Mouse (Mus musculus) left cerebral cortex, adult 9 months (tissue): ENCODE data around the gene Cacfd1.

ENCODE experiments used
- DNase-seq, 2 experiments: peaks; one replicate each; pipeline ENCODE4 v3.0.0; 2022; ENCODE audit warnings: low spot score in 2 of 2

Gene Cacfd1

DNA sequence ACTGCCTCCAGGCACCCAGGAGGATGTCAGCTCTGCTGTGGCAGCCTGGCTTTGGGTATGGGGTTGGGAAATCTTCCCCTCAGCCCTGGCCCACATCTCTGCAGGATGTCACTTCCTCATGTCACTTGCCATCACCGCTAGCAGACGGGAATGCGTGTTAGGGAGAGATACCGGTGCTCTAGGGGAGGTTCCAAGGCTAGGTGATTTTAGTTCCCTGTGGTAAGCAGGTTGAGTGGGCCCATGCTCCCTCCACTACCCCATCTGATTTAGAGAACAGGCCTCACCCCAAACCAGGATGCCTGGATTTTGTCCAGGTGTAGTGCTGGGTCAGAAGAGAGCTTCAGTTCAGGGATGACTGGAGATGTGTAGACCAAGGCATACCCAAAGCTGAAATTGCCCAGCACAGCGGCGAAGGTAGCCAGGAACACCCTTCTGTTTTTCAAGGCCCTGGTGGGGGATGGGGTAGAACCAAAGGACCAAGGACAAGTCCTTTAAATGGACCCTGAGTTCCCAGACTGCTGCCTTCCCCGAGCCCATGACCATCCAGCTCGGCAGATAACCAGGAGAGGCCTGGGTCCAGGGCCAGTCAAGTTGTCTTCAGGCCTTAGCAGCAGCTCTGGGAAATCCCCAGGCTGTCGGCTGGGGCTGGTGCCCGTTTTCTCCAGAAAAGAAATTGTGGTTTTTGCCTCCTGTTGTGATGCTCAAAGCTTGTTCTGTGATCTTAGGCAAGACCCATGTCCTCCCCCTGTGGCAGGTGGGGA, 17.3 kb downstream of the Cacfd1 start:
- DNase-seq = no peak

DNA sequence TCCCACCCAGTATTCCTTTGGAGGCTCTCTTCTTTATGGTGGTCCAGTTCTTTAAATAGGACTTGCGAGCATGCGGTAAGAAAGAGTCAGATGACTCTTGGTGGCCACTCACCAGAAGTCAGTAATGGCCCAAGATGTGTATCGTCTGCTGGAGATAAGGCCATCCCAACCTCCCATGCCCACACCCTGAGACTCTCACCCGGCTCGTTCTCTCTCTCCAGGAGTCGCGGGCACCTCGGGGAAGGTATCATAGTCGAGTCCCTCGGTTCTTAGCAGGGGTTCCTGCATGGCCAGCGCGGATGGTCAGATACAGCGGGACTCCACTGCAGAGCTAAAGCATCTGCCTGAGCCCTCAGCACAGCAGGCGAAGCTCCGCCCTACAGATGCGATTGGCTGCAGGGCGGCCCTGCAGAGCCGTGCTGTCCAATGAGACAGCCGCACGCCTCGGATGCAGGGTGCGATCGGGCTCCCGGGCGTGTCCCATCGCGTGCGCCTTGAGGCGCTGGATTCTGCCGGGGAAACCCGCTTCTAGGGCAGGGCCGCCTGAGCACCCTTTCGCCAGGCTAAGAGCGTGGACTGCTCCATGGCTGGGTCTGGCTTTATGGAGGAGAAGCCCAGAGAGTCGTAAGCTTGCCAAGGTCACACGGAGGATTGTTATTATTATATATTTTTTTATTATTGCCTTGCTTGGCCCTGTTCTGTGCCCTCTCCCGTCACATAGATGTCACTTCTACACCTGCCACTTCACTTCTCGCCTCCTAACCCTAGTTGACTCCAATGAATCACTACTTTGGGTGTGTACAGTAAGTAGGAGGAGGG, 18.1 kb downstream of the Cacfd1 start, which contains the start of gene Slc2a6:
Gene Slc2a6 (minus strand): TSS at position 381 of the 819 bp plus-strand sequence.
- DNase-seq = peak; percentile 83 to 92

DNA sequence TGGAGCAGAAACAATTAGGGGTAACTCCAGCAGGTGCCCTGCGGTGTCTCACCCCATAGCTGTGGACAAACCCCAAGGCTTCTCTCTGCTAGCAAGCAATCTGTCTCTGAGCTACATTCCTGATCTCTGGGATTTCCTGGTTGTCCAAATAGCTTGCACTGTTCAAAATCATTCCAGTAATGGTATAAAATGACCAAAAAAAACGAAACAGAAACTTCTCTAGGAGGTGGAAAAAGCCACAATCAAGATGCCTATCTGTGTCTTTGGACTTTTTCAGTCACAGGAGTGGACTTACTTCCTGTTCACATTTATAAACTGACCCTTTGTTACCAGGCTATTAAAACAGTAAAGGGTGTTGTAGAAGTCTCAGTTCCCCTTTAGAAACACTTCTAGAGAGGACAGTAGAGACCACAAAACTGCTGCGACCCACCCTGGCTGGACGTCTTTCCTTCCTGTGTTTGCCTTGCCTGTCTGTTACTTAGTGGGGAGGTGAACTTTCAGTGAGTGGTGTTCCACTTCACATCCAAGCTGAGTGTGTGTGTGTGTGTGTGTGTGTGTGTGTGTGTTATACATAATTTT, 18.8 kb downstream of the Cacfd1 start:
- no peak for DNase-seq

DNA sequence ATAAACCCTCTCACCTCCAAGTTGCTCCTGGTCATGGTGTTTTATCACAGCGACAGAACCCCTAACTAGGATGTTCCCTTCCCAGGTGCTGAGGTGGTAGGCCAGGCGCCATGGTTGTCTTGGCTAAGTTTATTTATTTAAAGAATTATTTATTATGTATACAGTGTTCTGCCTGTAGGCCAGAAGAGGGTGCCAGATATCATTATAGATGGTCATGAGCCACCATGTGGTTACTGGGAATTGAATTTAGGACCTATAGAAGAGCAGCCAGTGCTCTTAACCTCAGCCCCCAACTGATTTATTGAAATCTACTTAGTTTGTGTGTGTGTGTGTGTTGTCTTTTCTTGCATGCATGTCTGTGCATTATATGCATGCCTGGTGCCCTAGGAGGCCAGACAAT, 22.6 kb downstream of the Cacfd1 start:
- no peak for DNase-seq

DNA sequence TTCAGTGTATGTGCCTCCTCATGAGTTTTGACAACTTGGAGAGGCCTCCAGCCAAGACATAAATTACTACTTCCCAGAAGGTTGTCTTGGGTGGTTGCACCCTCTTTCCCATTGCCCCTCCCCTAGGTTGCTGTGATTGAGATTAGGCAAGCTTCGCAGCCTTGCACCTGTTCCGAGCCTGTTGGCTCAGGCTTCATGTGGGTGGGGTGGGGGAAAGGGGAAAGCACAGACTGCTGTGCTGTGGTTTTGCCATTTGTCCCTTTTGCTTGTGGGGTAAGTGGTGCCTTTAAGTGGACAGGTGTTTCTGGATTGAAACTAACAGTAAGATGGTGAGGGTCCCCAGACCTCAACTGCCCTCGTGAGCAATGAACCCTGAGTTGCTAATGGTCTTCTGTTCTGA, 26.3 kb downstream of the Cacfd1 start:
- no peak for DNase-seq

DNA sequence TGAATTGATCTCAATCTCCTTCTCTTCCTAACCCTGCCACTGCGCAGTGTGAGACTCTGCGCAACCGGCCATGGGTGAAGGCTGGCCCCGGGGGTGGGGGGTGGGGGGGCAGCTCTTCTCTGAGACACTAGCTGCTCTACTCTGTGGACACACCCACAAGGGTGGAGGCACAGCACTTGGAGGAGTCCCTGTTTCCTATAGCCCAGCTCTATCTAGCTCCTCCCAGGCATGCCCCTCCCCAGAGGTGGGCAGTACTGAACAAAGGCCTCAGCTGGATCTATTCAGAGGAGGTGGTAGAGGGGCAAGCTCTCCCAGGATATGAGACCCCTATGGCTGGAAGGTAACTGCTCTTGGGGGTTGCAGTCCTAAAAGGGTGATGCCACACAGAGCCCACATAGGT, 27.3 kb downstream of the Cacfd1 start:
- no peak for DNase-seq

DNA sequence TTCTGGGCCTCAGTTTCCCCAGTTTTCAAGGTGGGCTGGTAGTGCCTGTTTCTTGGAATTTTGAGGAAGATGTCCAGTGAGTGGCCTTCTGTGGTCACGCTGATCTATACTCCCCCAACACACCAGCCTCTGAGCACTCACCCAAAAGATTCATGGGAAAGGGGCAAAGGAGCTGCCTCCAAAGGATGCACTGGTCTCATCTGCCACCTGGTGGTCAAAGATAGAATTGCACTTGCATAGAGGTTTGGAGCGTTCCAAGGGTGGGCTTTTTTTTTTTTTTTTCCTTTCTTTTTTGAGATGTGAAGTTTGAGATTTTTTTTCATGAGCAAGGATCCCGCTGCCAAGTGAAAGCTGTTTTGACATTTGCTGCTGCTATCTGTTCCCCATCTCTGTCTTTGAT, 28.9 kb downstream of the Cacfd1 start:
- DNase-seq = peak in 1 of 2 experiments; percentile 82

DNA sequence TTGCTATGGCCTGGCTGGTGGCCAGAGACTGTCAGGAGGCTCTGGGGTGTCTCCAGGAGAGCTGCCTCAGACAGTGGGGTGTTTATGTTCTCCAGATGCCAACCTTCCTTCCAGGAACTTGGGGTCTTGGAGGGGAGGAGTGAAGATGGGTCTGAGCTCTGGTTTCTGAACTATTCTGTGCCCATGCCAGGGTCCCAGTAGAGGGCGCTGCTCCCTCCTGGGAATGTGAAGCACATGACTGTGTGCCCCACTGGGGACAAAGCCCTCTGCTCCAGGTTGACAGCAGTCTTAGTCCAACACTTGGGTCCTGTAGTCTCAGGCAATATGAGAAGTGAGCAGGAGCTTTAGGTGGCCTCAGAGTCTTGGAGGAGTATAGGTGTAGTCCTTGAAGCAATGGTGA, 29.6 kb downstream of the Cacfd1 start:
- no peak for DNase-seq

DNA sequence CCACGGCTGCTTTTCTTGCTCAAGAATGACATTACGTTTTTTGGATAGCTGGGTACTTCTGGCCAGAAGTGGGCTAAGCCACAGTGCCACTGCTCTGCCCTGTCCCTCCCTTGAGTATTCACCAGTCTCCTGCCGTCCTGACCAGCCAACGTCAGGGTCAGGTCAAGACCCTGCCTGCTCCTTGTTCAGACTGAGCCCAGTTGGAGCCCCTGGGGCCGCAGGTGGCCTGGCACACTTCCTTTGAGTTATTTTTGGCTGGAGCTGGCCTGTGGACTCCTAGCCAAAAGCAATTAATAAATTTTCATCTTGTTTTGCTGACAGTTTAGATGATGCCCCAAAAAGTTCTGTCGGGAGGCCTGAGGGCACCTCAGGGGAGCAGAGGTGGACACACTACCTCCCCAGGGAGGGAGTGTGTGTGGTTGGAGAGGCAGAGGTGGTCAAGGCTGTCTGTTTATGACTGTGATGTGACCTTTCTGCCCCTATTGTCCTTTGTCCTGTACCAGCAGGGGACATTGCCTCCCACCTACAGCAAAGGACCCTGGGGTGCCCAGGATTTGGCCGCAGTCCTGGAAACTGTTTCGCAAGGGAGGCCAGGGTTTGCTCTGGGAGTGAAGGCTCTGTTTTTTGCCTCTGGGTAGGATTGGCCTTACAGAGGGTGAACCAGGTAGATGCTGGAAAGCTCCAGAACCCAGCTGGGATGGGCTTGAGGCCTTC, 32.6 kb downstream of the Cacfd1 start:
- no peak for DNase-seq

DNA sequence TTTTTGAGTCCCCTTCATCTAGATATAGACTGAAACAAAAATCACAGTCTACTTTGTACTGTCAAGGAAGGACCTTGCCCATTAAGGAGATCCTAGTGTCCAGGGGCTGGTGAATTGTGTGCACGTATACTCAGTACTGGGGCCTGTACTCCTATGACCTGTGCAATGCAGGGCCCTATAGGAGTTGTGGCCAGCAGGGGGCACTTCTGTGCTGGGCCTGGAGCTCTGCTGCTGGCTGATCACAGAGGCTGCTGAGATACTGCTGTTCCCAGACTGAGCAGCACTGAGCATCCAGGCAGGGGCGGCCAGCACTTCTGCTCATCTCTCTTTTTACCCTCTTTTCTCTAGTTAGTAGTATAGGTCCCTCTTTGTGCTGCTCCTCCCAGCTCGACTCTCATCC, 33.7 kb downstream of the Cacfd1 start:
- DNase-seq = peak; percentile 53 to 93

DNA sequence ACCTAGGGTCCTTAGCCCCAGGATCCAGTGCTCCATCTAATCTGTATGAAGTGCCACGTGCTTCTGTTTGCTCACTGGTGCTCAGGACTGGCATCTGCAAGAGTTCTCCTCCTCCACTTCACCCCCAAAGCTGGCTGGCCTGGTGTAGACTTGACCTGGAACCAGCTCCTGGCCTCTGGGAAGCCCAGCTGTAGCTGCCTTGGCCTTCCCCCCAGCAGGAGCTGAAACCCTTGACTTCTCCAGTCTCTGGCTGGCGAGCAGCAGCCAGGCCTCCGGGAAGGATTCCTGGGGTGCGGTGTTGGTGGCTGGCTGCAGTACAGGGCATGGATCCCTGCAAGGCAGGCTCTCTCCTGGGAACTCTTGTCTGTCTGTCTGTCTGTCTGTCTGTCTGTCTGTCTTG, 34.4 kb downstream of the Cacfd1 start:
- DNase-seq = no peak

DNA sequence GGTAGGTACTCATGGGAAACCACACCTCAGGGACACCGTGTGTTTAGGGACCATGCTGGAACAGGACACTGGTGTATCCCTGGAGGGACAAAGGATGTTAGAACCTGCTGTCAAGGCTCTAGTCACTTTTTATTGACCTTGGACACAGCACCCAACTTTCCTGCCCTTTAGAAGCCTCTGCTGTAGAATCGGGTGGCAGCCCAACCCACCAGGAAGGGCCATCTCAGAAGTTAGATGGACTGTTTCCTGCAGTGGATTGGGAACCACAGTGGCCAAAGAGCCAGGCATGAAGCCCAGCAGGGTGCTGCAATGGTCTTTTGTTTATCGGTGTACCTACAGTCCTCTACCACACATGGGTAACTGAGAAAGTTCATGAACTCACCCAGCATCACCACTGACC, 34.9 kb downstream of the Cacfd1 start:
- DNase-seq = no peak

DNA sequence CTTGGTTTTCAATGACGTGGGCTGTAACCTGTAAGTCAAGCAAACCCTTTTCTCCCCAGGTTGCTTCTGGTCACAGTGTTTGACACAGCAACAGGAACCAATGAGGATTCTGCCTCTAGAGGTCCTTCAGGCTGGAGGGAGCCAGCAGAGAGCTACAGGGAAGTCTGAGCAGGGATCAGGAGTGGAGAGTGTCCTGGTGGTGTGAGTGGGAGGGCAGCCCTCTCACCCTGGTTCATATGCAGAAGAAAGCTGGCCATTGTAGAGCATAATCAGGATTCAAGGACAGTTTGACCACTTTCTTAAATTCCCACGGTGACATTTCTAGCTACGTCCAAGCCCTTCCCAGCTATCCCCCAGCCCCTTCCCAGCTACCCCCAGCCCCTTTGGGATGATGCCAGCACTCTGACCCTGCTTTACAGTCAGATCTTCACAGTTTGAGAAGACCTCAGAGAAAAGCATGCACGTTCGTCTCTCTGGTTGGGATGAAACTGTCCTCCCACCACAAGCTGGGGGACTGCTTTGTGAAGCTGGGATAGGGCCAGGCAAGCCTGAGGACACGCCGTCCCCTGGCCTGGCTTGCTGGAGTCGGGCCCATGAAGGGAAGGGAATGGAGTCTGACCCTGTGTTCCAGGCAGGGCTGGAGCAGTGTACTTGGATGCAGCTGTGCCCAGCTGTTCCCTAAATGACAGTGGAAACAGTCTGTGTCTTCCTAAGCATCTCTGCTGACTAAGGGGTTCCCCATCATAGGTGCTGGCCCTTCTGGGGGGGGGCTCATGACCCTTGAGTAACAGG, 36.4 kb downstream of the Cacfd1 start:
- DNase-seq = no peak

DNA sequence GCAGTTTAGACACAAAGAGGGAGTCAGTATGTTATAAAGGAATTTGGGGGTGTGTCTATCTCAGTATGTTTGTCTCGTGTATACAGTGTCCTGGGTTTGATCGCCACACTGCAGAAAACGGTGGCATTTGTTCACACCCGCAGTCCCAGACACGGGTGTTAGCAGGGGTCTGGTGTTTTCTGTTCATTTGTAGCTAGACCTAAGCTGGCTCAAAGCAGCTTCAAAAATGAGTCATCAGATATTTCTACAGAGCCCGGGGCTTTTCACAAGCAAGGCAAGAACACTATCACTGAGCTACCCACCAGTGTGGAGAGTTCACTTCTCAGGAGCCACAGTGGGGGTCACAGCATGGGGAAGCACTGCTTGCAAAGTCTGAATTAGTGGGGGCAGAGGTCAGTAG, 39.7 kb downstream of the Cacfd1 start:
- DNase-seq = no peak

DNA sequence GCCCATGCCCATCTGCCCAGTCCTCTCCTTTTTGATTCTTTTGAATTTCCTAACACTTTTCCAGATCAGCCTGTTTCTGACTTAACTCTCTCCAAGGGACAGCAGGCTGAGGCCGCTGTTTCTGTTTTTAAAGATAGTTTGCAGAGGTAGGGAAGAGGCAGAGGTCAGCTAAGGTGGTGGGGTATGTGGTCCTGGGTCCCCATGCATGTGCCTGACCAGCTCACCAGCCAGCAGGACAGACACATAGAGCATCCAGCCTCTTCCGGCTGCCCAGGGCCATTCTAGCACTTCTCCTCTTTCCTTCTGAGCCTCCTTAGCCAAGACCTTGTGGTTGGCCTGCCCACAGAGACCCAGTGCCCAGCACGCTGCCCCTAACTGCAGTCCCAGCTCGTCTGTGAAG, 48.5 kb downstream of the Cacfd1 start:
- no peak for DNase-seq

DNA sequence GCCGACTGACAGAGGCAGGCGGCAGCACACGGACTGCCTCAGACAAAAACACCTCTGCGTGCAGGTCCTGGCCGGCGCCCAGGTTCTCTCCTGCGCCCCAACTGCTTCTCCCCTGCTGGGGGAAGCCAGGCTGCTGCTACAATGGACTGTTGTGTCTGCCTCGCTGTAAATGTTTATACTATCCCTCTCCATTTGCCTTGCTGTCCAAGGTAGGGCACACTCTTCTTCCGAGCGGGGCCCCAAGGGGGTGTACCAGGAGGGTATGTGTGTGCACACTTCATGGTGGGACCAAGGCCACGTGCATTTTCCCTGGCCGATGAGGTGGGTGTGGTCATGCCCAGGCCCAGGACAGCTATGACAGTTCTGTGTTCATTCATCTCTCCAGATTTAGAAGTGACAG, 49.0 kb downstream of the Cacfd1 start:
- no peak for DNase-seq

DNA sequence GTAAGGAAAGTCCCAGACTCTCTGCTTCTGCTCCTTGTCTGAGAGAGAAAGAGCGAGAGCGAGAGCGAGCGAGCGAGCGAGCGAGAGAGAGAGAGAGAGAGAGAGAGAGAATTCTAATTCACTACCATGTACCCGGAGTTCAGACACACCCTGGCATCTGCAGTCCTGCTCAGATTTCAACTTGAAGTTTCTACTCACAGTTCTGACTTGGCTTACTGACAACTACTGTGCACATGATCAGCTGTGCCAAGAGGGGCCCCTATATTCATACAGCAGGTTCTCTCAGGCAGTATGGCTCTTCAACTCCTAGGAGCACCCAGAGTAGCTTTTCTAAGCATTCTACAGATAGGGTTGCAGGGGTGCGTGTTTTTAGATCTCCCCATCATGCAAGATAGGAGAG, 49.5 kb downstream of the Cacfd1 start:
- DNase-seq = no peak

DNA sequence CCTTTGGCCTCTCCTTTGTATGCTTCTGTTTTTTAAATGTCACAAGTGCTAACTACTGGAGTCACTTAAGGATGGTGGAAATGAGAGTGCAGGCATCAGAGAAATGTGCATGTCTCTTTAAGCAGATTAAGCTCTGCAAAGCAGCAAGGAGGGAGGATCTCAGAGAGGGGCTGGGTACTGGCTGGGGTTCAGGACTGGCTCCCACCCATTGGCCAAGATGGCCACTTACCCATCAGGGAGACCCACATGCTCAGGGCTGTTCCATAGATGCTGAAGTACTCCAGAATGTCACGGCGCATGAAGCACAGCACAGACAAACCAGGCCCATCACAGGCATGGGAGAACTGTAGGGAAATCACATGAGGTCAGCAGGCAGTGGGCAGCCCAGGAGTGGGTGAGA, 57.4 kb downstream of the Cacfd1 start:
- DNase-seq = no peak

DNA sequence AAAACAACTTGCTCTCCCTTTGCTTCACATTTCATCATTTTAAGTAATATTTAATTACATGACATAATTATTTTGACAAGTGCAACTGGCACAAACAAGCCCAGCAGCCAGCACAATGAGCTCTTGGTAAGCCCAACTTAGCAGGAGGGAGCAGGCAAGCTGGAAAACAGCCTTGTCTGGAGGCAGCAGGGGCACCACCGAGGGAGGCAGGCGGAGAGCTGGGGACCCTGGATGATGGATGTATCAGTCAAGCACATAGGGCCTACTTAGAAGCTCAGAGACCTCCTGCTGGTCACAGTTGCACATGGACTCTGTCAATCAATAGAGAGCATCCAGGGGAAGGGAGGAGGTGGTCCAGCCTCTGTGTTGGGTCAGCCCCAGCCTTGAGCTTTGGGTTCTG, 58.3 kb downstream of the Cacfd1 start:
- no peak for DNase-seq

DNA sequence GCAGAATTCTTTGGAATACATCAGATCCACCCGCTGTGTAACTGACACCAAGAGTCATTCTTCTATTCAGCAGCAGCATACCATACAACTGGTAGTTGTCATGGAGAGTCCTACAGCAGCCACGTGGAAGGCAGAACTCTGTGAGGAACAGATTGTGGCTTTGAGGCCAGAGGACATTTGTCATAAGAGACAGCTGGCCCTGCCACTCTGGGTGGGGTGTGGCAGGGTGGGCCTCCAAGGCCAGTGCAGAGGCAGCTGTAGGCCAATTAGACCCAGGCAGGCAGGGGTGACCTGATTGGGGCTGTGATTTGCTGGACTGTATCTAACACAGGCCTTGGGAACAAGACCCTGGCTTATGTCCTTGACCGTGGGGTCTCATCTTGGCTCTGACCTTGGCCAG, 59.9 kb downstream of the Cacfd1 start:
- DNase-seq = no peak

DNA sequence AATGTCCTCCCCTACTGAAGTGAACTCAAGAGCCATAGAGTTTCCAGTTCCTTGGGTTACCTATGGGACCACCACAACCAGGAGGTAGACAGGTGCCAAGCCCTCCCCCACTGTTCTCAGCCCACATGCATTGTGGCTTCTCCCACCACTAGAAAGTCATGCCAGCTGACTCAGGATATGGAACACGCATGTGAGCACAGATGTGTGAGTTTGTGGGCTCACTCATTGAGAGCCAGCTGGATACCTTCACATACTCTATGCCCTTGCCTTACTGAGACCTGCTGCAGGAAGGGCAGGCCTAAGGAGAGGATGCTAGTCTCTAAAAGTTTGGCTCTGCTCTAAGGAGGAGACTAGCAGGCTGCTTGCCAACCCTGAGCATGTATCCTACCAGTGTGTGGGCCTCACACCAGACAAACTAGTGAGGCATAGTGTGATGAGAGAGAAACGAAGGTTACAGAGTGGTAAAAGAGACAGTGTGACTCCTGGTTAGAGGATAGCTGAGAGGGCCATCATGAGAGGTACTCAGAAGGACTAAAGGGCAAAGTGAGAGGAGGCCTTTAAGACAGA, 60.6 kb downstream of the Cacfd1 start:
- no peak for DNase-seq
